Mouse (Mus musculus) left cerebral cortex, adult 9 months (tissue): ENCODE measurements around the gene Wscd2.
A peak's percentile ranks its signal among the peaks of the same experiment; 100 is the strongest.

Experiments used
- DNase-seq, 2 experiments: peaks; one replicate each; pipeline ENCODE4 v3.0.0; 2022; ENCODE audit warnings: low spot score in 2 of 2

Gene Wscd2

DNA sequence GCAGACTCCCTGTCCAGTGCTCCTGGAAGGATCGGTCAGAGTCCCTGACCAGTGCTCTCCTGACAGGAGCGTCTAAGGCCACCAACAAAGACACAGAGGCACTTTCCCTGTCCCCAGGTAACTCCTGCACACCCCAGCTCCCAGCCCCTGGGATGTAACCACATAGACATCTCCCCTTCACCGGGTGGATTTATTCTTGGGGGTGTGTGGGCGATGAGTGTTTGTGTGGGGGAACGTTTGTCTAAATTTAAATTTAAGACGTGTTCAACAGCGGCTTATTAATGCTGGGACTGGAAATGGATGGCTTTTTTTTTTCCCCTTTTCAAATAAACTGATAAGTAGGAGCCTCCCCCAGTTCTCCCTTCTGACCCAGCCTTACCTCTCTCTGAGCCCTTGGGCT, 49.7 kb downstream of the Wscd2 start:
- peak; percentile 27 to 48 for DNase-seq

DNA sequence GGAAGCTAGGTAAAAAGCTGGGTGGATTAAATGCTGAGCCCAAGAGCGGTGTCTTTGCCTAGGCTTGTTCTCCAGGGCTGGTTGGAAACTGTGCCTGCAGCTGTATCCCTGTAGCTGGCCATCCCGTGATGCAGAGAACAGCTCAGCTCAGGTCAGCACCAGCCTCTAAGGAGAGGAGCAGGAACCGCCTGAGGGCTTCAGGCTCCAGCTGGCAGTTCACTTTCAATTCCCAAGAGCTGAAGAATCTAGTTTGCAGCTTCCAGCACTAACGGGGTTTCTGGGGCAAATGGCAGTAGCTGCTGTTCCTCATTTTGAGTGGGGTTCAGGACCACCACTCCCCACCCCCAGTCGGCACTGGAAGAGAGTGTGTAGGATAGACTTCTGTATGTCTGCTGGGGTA, 51.1 kb downstream of the Wscd2 start:
- DNase-seq: no peak

DNA sequence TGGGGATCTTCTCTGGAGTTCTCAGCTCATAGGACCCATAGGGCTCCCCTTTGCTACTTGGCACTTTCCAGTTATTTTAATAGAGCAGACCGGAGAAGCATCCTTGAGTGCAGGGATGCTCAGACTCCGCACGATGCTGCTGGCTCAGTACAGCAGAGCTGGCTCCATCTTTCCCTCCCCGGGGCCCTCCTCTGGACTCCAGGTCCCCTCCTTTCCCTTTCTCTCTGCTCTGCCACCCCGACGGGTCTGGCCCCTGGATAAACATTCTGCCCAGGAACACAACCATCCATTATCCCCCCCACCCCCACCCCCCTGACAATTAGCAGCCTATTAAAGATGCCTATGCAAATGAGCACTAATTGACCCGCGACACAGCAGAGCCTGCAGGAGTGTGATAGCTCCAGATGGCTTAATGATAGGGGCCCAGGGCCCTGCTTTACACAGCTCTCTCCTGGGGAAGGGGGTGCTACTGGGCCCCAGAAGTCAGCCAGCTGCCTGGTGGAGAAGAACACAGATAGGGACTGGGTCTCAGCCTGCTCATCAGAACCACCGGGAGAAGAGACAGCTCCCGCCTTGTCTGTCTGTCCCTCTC, 52.8 kb downstream of the Wscd2 start:
- DNase-seq: no peak

DNA sequence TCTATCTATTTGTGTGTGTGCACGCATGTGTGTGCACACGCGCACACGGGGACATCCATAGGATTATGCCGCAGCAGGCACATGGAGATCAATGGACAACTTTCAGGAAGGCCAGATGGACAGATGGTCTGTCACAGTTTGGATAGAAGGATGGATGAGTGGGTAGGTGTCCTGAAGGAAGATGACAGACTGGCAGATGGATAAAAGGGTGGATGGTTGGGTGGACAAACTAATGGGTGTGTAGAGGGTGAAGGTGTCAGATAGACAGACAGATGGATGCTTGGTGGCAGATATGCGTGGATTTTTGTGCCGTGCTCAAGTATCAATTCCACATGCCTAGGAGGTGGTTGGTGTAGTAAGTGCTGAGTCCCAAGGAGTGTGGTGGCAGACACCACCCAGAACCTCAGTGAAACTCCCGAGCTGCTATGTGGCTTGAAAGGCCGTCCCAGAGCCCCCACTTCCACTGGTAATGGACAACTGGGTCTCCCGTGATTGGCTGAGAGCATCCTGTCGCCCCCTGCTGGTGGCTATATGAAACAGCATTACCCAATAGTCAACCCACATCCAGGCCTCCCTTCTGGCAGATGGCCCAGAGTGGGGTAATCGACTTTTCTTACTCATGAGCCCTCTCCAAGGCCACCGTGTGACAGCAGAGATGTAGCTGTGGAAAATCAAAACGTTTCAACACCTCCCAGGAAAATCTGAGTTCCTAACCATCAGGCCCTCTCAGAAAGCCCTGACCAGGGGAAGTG, 58.0 kb downstream of the Wscd2 start:
- peak; percentile 27 to 64 for DNase-seq

DNA sequence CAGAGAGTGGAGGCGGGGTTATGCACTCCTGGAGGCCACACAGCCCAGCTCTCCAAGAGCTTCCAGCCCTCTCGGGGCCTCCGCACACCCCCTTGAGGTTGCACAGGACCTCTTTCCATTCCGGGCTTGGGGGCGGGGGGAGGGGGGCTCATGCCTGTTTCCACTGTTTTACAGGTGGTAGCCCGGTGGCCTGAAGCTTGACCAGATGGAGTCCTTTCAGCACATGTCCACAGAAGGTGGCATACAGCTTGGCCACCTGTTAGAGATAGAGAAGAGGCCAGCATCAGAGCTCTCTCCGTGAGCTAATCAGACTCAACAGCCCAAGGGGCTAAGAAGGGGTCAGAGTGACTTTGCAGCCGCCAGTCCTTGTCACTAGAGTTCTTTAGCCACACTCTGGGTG, 60.1 kb downstream of the Wscd2 start:
- DNase-seq: no peak

DNA sequence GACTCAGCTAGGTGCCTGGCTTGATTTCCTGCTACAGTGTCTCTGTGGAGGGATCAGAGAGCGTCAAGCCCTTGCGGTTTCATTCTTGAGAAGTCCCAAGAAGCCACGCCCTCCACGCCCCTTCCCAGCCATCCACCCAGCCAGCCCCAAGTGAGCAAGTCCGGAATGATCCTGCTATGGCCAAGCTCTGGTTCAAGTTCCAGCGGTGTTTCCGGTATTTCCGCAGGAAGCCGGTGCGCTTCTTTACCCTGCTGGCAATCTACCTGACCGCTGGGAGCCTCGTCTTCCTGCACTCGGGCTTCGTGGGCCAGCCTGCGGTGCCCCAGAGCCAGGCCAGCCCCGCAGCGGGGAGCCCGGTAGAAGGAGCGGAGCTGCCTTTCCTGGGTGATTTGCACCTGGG, 60.6 kb downstream of the Wscd2 start:
- DNase-seq: no peak

DNA sequence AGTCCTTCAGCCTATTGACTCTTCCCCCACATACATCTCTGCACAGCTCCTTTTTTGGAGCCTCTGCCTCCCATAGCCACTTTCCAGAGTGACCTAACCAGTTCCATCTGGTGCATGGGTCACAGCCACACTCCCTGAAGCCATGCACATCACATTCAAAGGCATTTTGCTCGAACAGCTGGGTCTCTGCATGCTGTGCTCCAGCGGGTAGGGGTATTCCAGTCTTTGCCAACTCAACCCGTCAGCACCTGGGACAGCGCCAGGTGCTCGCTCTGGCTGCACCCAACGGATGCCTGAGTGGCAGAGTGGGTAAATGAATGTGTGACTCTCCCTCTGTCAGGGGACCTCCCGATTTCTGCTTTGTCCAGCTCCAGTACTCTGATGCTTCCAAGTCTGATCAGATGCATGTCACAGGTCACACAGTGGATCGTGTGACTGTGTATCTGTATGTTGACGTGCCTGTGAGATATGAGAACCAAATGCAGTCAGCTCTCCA, 63.3 kb downstream of the Wscd2 start:
- no peak for DNase-seq

DNA sequence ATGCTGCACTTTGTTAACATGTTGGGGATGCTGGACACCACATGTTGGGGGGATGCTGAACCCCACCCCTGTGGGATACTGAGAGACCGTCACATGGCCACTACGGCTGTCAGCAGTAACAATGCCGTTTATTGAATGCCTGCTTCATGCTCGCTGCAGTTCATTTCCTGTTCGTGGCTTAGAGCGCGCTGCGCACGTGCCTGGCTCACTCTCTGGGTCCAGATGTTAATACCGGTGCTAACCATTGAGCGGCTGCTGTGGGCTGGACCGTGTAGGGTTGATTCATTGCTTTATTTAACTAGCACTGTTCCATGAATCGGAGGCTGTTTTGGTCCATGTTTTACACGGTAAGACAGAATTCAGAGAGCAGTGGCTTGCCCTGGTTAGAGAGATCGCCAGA, 64.0 kb downstream of the Wscd2 start:
- no peak for DNase-seq

DNA sequence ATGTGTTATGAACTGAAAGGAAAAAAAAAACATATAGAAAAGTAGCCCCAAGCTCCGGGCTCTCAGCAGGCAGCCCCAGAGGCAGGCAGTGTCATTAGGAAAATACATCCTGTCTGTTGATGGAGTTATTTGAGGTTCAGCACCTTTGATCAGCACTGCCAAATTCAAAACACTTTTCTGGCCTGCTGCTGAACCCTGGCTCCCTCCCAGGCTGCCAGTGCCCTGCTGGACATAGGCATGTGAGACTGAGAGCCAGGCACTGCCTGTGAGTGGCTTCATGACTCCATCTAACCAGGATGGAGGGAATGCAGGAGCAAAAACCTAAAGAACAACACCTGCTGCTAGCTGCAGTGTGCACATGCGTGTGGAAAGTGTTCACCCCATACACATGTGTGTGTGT, 64.4 kb downstream of the Wscd2 start:
- DNase-seq: no peak

DNA sequence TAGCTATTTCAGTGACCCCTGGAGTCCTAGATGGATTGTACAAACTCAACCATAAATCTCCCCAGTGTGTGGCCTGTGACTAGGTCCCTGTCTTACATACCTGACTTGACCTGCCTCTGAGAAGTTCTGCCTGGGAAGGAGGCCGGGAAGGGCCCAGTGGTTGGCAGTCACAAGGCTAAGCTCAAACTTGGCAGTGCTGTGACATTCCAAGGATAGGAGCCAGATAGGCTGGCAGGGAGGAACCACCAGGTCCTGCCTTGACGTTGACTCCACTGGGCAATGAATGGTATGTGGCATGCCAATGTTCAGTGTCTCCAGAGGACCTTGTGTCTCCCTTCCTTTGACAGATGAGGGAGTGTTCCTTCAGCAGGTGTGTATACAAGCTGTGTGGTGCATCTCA, 65.6 kb downstream of the Wscd2 start:
- no peak for DNase-seq

DNA sequence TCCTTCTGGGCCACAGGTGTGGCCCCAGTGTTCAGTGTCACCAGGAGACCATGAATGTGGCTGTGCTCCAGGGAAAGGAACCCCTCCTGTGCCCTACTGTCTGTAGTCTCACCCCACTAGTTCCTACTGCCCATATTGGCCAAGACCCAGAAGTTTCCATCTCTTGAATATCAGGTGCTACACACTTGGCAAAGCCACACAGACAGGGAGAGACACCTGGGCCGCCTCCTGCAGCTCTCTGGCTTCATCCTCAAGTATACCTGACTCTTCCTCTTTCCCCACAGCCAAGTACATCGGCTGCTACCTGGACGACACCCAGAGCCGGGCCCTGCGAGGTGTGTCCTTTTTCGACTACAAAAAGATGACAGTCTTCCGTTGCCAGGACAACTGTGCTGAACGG, 67.9 kb downstream of the Wscd2 start:
- no peak for DNase-seq

DNA sequence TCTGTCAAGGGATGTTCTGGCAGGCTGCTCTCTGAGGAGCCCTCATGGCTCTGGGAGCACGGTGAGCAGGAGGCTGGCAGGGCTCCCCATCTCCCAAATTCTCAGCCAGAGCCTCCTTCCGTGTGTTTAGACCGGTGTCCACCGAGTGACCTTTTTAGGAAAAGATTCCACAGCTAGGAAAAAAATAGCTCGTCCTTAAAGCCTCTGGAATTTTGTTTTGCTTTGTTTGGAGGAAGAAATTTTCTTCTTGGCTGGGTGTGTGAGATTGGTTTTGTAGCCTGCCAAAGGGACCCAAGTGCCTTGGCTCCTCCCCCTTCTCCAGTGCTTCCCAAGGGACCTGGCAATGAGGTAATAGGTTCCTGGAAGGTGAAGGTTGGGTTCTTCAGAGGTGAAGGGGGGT, 69.5 kb downstream of the Wscd2 start:
- no peak for DNase-seq

DNA sequence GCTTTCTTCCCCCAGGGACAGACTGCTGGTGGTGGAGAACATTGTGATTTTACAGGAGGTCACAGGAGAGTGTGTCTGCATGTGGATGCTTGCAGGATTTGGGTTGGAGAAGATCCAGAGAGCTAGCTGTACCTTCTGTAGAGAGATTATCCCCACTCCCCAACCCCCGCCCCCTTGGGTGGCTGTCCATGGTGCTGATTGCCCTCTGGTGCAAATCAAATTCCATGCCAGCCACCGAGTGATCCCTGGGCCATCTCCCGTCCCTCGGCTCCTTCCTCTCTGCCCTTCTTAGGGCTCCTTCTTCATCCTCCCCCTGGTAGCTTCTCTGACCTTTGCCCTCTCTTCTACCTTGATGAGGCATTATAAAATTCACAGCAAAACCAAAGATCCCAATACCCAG, 74.3 kb downstream of the Wscd2 start:
- no peak for DNase-seq

DNA sequence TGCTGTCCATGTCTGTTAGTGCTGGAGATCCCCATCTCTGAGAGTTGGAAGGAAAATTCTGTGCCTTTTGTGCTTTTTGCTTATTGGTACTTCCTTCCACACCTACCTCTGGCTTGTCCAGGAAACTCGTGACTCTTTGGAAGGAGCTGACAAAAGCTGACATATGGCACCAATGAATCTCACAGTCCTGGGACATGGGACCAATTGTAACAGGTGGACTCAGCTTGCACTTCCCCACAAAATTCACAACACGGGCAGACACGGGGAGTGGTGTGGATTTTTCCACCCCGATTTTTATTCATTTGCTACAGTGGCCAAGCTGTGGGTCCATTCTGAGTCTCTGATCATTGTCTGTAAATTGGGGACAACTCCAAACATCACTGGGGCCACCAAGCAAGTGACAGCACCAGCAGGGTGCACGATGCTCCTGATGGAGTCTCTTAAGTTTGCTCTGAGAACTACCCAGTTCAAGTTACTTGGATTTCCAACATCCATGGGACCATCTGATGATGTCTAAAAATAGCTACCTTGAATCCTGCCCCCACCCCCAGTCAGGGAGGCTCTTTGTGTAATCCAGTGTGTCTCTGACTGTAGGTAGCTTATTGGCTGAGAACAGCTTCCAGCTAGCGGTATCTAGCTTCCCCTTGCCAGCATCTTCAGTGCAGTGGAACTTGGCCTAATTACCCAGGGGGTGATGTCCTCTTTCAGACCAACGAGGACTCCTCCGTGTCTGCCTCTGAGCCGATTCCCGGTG, 75.1 kb downstream of the Wscd2 start:
- DNase-seq: no peak

DNA sequence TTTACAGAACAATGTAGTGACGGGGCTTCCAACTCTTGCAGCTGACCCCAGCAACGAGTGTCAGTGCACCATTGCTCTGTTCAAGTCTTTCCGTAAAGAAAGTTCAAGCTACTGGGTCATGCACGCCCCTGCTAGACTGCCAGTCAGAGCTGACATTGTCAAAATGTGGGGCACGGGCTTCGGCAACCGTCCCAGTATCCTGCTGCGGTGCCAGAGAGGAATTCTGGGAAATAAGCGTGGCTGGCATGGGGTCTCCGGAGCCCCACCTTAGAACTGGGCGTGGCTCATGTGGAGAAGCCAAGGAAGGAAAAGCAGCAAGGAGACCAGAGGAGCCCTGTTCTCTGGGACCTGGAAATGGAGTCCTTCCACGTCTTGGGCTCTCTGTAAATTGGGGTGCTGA, 75.7 kb downstream of the Wscd2 start:
- DNase-seq: no peak

DNA sequence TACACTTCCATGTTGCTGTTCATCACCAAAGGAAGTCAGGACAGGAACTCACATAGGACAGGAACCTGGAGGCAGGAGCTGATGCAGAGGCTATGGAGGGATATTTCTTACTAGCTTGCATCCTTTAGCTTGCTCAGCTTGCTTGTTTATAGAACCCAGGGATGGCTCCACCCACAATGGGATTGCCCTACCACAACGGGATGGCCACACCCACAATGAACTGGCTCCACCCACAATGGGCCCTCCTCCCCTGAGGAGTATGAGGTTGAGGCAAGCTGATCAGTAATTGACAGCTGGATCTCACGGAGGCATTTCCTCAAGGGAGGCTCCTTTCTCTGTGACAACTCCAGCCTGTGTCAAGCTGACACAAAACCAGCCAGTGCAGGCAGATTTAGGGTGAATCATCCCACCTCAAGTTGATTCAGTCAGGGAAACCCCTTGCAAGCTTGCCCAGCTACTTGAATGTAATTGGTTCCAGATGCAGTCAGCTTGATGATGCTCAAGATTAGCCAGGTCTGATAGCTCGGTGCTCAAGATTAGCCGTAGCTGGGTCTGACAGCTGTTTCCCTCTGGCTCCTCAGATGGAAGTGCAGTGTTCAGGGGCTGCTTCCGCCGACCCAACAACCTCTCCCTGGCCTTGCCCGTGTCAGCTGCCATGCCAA, 80.1 kb downstream of the Wscd2 start:
- DNase-seq: no peak

DNA sequence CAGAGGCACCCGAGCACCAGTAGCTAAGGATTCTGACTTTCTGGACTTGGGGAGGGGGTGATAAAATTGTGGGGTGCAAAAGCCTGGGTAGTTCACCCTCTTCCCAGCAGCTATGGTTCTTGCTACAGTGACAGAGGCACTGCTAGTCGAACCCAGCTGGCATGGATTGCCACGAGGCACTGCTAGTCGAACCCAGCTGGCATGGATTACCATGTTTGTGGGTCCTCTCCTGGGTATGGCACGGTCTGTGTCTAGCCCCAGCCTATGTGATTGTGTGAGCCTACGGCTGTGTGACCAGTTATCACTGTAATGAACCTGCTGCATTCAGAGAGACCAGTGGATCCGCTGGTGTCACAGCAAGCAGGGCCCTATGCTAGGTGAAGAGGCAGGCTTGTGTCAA, 87.4 kb downstream of the Wscd2 start:
- no peak for DNase-seq

DNA sequence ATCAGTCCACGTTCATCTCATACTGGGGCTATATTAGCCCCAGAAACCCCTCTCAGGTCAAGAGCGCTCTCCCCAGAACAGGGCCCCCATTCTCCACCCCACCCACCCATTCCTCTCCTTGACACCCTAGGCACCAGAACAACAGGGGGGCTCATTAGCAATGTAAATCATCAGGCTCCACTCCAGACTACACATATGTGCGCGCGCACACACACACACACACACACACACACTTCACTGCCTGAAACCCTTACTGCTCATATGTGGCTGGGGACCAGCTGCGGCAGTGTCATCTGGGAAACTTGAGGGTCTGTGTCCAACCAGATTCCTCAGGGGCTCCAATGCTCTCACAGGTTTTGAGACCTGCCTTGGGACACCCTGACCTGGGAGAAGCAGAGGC, 88.3 kb downstream of the Wscd2 start:
- DNase-seq: no peak

DNA sequence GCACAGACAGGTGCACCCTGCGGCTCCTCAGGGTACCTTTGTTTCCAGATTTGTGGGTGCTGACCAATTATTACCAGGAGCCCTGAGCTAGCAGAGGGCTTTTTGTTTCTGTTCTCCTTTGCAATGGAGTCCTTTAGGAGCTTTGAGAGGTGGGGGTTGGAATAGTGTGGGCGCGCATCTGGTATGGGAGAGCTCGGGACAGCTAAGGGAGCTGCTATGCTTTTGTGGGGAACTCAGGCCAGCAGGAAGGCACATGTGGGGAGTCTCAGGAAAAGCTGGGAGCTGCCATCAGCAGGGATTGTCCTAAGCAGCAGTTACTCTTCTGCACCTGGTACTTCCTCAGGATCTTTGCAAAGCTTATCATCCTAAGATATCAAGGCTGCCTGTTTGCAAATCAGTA, 89.0 kb downstream of the Wscd2 start:
- DNase-seq: no peak

DNA sequence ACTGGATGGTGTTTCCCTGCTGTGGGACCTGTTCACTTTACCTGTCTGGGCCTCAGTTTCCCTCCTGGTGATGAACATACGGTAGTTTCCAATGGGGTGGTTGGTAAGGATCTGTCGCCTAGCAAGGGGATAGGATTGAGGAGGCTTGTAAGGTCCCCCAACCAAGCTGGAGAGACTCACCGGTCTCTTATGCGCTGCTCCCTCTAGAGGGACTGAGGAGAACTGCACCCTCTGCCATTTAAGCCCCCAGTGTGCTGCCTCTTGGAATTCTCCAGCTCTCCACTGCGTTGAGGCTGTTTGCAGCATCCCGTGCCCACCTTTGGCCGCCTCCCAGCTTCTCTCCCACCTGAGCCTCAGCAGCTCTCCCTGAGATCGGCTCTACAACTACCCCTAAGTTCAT, 90.1 kb downstream of the Wscd2 start:
- DNase-seq: no peak

DNA sequence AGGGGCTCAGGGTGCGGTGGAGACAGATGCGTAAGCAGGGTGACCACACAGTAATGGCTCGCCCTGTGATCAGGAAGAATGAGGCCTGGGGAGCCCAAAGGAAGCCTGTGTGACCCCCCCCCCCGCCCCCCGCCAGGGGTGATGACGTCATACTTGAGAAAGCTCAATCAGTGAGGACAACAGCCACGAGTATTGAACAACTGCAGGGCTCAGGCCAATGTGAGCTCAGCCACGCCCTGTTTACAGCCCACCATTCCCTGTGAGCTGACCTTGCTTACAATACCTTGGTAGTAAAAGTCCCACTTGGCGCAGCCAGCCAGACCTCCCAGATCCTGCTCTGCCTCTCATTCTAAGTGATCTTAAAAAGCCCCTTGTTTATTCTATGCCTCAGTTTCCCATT, 90.7 kb downstream of the Wscd2 start:
- DNase-seq: no peak

DNA sequence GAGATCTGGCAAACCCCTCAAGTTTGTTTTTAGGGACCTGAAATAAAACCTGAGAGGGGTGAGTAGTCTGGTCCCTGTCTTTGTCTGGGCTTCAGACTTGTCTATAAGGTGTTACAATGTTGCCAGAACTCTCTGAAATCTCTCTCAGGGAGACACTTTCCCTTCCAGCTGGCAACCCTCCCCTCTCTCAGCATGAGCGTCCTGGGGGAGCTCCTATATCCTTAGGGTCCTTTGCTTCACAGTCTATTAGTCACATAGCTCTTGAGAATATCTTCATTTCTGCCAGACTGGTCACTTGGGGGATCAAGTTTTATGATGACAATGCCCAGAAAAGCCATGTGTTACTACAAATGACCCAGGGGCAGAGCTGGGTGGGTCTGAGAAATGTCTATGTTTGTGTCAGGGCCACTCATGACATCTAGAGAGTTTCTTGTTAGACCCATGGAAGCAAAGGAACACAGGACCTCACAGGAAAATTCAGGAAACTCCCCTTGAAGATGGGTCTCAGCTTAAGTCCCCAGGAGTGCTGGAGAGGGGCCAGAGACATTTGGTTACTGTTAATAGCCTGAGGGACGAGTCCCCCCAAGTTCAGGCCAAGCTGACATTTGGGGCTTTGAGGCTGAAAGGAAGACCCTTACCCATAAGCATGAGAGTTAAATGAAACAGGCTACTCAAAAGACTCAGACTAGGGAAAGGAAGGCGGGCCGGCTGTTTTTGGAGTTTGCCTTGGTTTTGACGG, 93.5 kb downstream of the Wscd2 start:
- DNase-seq: no peak
